Mouse (Mus musculus): ENCODE data around the gene Tab3.

Gene Tab3

DNA sequence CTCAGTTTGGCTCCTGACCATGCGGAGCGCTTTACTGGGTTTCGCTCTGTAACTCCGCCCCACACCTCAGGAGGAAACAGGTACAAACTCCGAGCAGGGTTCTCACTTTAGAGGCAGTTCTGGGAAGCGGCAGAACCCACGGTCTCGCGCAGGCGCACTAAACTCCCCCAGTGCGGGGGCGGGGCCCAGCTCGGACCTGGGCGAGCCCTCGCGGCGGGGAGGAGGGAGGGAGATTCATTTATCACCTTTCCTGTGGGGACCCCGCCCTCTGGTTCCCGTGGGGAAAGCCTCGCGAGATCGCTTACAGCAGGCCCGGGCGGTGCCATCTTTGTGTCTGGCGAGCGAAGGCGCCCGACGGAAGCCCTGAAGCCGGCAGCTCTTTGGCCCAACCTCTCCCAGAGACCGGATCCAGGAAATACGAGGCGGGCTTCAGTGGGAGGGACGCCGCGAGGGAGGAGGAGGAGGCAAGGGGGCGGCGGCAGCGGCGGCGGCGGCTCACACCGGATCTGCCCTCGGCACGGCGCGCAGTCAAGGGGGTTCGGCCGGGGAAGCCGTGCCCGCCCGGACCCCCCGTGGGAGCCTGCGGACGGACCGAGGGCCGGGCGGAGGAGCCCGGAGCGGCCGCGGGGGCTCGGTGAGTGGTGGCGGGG is at the start of gene Tab3:
Tab3 (plus strand) TSS at position 491 of the 650 bp plus-strand sequence.
- peak; percentile 93 for DNase-seq (ENCODE audit: low spot score)

DNA sequence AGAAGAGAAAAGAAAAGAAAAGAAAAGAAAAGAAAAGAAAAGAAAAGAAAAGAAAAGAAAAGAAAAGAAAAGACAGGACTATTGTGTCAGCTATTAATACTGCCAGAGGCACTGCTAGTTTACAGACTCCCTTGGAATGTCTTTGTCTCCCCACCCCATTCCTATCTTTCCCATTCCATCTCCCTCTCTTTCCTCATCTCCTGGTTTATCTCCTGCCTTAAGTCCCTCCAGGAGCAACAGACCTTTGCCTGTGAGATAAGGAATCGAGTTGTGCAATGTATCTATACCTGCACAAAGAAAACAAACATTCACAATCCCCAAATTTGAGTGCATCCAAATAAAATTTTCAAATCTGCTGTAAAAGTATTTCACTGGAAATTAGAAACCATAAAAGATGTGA is 48.3 kb upstream of the Tab3 start:
- no peak for DNase-seq (ENCODE audit: low spot score)

DNA sequence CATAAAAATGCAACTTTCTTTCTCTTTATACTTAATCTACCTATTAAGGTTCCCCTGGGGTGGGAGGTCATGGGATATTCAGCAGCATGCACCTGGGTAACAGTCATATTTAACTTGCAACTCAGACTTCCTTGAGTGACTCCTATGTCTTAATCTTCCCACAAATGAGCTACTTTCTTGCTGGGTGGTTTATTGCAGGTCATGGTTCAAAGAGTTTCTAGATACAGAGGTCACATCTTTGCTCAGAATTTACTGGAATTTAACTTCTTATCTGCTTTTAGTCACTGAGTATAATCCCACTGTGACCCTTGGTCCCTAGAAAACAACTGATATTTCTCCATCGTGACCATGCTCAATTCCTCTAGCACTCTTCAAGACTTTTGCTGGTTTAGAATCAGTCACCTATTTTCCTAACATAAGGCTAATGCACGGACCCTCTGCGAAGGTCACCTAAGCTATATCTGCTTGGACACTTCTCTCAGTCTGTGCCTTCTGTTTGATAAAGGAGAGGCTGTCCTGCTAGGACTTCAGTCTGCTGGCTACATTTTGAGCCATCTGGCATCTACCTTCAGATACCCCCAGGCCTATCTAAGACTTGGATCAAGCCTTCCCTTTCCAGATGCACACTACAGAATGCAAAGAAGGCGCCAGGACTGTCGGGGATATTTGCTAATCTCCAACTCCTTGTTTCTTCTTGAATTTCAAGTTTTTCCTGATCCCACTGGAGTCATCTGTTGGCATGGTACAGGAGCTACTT is 47.4 kb upstream of the Tab3 start:
- DNase-seq (ENCODE audit: low spot score): no peak

DNA sequence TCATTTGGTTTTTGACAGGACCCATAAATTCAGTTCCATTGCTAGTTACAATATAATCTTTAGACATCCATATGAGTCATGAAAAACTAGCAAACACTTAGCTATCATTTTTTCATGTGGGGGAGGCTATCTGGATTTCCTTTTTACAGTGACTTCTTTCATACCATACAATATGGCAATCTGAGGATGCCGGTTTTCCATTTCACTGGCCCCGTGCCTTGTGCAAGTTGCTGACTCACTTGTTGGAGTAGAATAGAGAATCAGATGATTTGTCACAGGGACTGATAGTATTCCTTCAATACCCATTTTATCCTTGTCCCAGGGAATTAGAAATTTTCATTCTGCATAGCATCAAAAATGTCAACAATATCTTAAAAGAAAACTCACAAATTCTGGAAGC is 14.9 kb upstream of the Tab3 start:
- no peak for DNase-seq (ENCODE audit: low spot score)

DNA sequence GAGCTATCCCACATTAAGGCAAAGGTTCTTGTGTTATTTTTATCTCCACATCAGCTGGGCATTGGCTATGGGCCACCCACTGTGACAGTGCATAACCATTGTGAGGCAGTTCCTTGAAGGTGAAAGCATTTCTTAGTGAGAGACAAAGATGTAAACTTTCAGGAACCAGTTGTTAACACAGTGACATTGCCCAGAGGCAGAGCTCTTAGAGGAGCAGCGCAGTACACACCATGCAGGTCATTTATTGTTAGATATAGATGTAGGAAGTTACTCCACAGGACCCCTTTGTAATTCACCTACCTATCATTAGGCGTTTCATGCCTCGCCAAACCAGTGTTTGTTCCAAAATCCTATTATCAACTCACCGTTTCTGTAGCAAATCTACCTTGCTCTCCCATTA is 7.6 kb upstream of the Tab3 start:
- DNase-seq (ENCODE audit: low spot score): no peak

DNA sequence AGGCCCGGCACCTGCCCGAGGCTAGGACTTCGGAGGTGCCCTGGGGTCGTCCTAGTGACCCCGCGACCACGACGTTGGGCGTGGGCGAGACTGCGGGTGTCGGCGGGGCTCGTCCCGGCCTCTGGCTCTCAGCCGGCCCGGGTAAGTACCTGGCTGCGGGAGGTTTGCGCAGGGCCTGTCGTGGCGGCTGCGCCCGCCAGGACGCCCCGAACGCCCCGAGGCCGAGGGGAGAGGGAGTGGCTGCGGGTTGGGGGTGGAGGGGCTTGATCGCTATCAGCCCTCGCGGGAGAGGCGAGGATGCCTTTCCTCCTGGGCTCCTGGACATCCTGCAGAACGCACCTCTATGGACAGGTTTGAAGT is 340 bp downstream of the Tab3 start:
- DNase-seq (ENCODE audit: low spot score): peak; percentile 23

DNA sequence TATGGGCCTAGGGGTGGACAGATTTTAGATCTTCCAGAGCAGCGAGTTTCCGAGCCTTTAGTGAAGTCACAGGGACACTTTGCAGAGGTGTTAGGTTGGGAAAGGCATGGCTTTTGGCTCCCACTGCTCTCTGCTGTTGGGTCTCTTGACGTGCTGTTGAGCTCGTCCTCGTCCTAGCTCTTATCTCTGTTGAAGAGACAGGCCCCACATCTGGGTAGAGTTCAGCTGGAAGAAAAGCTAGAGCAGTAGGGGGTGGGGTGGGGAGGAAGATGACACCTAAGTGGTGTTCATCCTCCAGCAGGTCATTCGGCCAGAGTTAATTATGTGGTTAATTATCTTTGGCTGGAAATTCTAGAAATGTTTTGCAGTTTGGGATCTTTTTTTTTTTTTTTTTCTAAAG is 2.5 kb downstream of the Tab3 start:
- DNase-seq (ENCODE audit: low spot score): no peak

DNA sequence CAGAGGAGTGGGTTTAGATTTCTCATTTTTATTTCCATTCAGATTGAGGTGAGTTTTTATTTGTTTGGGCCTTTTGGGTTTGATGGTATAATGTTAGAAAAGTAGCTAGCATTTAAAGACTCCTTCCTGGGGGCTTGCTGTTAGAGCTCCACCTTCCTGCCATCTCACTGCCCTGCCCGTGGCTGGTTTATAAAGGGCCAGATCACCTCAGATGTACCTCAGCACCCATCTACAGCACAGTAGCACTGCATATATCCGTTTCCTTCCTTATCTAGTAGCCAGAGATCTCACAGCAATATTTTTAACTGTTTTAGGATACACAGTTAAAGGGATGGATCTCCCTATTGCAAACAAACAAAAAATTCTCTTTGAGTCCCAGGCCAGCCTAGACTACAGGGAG is 6.9 kb downstream of the Tab3 start:
- no peak for DNase-seq (ENCODE audit: low spot score)

DNA sequence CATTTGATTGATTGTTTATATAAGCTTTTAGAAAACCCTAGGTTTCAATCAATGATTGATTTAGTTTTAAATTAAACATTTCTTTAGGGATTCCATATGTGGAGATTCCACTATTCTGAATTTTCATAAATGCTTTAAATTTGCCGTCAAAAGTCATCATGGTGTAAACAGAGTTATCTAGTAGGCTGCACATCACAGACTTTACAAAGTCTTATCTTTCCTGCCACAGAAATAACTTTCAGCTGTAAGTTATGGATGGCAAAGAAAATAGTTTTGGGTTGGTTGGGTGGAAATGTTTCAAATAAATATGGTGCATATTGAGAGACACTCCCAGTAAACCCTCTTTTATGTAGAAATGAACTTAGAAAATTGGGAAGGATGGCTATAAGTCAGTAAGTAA is 8.7 kb downstream of the Tab3 start:
- DNase-seq (ENCODE audit: low spot score): no peak

DNA sequence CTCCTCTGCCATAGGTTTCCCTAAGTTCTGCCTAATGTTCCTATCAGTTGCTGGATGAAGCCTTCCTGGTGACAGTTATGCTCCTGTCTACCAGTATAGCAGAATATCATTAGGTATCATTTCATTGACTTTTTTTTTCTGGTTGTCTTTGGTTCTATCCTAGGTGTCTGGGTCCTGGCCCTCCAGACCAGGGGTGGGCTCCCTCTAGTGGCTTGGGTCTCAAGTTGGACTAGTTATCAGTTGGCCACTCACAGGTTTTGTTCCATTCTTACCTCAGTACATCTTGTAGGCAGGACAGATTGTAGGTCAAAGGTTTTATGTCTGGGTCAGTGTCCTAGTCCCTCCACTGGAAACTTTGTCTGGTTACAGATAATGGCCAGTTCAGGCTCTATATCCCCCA is 11.8 kb downstream of the Tab3 start:
- DNase-seq (ENCODE audit: low spot score): peak; percentile 1

DNA sequence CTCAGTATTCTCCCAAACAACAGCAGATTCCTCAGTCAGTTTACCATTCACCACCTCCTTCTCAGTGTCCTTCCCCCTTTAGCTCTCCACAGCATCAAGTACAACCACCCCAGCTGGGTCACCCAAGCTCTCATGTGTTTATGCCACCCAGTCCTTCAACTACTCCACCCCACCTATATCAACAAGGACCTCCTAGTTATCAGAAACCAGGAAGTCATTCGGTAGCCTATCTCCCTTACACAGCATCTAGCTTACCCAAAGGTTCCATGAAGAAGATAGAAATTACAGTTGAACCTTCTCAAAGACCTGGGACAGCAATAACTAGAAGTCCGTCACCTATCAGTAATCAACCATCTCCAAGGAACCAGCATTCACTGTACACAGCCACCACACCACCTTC is 40.9 kb downstream of the Tab3 start:
- DNase-seq (ENCODE audit: low spot score): no peak

DNA sequence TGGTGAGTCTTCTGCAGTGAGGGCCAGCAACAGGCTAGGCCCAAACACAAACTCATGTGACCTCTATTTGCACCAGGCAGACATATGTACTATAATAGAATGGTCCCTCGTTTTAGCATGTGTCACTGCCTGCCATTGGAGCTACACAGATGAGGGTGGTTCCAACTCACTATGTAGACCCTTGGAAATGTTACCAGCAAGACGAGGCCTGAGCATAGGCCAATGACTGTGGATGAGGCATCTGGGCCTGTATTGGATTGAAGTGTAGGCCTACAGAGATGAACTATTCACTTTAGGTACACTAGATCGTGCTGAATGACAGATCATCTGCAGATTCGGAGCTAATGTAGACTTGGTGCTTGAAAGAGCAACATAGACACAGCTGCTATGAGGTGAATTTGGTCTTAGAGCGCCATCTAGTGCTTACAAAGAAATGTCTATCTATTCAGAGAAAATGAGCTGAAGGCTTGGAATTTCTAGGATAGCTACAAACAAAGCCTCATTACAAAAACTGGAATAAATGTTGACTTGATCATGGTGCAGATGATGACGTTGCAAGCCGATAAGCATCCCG is 72.5 kb downstream of the Tab3 start:
- peak; percentile 67 for DNase-seq (ENCODE audit: low spot score)

DNA sequence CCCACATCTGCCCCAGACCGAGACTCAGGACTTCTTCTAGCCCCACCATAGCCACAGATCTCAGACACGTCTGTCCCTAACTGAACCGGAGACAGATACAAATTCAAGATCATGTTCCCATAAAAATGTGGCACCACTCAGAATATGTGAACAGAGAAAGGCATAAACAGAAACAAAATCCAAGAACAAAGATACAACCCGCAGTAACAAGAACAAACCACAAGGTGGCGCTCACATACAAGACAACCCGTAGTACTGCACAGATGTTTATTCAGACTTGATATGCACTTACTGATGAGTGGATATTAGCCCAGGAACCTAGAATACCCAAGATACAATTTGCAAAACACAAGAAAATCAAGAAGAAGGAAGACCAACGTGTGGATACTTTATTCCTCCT is 103.0 kb downstream of the Tab3 start:
- DNase-seq (ENCODE audit: low spot score): peak; percentile 63

DNA sequence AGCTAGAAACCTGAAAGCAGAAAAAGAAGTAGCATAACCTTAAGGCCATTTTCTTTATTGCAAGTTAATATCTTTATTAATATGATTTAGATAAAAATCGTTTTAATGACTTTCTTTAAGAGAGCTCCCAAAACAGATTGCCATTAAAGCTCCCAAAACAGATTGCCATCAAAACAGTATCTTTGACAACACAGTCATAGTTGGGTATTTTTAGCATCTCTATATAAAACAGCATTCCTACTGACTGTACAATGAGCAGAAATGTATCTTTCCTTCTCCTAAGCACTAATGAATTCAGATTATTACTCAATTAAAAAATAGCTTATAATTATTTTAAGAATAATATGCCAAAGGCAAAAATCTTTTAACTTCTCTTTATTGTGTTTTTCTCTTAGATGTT is 108.3 kb downstream of the Tab3 start:
- DNase-seq (ENCODE audit: low spot score): no peak

DNA sequence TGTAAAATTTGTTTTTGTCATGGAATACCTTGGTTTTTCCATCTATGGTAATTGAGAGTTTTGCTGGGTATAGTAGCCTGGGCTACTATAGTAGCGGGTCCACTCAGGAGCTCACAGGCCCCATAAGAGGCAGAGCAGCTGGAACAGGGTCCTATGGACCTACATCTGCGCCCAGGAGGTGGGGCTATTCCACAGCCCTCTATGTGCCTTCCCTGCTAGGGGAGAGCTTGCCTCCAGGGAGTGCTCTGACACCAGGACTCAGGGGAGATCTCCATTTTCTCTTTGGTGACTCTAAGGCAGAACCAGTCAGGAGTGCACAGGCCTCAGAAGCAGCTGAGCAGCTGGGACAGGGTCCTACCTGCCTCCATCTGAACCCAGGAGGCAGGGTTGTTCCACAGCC is 109.9 kb downstream of the Tab3 start:
- no peak for DNase-seq (ENCODE audit: low spot score)

Measured in embryo, embryonic 10.5 days (tissue).